Mouse (Mus musculus): Measurements from ENCODE around the gene Galnt11.

DNA sequence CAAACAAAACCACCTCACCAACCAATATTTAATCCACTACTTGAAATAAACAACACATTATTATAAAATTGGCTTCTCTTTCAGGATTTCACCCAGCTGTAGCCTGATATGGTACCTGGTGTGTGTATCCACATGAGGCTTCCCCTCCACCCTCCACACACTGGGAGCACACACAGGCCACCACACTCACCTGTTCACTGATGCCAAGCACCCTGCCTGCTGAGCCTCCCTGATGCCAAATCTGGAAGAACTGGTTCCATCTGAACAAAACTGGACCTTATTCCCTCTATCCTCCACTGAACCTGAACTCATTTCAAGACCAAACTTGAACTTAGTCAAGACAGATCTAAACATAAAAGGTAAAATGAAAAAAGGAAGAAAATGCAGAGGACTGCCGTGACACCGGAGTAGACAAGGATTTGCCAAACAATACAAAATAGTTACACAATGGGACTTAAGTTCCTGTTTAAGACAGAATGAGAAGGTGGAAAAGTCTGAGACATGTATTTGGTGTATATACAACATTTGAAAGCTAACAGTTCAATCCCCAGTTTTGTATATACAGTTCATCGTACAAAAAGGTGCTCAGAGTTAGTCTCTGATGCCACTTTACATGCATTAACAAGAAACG lies 46.7 kb downstream of the Galnt11 start:
- TF ChIP-seq CTCF (IDR thresholded peaks at IDR 0.05; ENCODE audit: low read depth, low read length) (no peak), EP300 (IDR thresholded peaks at IDR 0.05; ENCODE audit: insufficient read depth, low read depth, low read length) (no peak), POLR2A (IDR thresholded peaks at IDR 0.05; ENCODE audit: insufficient read depth, low read length) (no peak)
